Mouse (Mus musculus) hindlimb bud, embryonic 11.5 days (tissue): ENCODE results near the gene Cers6.

ENCODE experiments used
- DNase-seq: peaks from one replicate; pipeline ENCODE4 v3.0.0-alpha.2; 2012; ENCODE audit warnings: low read depth, low spot score; ENCODE audit errors: extremely low spot score

Gene Cers6

GRCm38 (mm10) chr2:68959573-68959972 is 98.3 kb downstream of the Cers6 start:
- no peak for DNase-seq

- DNase-seq: no peak
These were observed 98.8 kb downstream of the Cers6 start for GRCm38 (mm10) chr2:68960060-68960459.

DNA sequence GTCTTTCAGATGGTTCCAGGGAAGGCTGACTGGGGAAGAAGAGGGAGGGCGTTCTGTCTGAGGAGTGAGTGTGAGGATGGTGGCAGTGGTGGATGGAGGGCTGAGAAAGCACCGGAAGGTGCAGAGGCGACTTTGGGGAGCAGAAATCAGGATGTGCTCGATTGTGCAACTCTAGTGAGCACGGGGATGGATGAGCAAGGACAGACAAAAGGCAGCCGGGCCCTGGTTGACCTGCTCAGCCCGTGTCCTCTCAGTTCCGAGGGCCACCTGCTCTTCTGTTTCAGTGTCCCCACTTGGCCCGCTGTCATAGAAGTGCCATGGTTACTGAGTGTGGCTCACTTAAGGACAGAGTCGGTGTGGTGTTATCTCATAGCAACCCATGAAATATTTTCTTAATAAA is 99.4 kb downstream of the Cers6 start:
- DNase-seq: no peak

DNA sequence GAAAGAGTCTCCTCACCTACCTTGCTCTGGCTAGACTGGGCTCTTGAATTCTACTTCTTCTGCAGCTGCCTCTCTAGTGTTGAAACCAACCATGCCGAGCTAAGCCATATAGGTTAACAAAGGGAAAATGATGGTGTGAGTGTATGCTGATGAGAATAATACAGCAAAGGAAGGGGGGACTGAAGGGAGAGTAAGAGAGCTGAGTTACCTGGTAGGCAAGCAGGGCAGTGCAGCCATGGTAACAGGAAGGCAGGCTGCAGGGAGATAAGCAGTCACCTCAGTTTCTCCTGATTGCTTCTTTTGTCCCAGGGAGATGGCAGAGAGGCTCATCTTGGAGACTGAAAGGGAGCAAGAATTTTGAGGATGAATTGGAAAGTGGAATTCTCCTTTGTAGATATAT is 105.1 kb downstream of the Cers6 start:
- DNase-seq: no peak

DNA sequence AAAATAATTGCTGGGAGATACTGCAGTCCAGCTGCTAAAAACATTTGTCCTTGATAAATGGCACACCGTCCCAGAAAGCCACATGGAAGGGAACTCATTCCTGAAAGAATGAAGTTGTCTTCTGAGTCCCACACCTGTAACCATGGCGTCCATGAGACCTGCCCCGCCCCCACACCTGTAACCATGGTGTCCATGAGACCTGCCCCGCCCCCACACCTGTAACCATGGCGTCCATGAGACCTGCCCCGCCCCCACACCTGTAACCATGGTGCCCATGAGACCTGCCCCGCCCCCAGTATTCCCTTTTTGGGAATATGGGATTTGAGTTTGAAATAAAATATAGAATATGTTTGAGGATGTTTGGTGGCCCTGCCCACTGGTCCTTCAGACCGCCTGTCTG is 106.8 kb downstream of the Cers6 start:
- DNase-seq: no peak

- DNase-seq: no peak
These were observed 110.6 kb downstream of the Cers6 start for GRCm38 (mm10) chr2:68971840-68972239.

DNA sequence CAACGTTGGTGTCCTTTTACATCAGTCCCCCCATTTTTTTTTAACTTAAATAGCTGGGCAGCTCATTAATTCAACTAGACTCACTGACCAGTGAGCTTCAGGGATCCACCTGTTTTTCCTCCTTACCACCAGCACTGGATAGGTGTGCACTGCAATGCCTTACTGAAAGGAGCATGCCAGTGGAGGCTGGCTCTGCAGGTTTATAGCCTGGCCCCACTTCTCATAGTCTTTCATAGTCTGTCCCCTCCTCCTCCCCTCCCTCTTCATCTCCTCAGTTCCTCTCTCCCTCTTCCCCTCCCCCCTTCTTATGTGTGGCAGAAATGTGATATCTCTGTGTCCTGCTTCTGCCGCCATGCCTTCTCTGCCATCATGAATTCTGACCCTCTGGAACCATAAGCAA is 112.5 kb downstream of the Cers6 start:
- no peak for DNase-seq

DNA sequence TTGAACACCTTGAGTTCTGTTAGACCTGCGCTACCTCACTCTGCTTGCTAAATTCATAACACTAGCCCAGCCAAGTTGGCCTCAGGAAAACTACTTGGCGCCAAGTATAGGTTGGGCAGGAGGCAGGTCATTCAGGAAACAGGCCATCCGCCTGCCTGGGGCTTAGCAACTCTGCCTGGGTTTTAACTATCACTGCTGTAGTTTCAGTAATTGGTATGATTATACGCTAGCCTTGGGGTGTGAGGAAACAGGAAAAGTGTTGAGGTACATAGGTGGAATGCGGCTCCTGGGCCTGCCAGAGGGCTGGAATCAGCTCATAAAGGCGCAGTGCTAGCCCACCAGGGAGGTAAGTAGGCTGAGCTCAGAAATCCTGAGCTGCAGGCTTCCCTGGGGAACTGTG is 114.0 kb downstream of the Cers6 start:
- no peak for DNase-seq

DNA sequence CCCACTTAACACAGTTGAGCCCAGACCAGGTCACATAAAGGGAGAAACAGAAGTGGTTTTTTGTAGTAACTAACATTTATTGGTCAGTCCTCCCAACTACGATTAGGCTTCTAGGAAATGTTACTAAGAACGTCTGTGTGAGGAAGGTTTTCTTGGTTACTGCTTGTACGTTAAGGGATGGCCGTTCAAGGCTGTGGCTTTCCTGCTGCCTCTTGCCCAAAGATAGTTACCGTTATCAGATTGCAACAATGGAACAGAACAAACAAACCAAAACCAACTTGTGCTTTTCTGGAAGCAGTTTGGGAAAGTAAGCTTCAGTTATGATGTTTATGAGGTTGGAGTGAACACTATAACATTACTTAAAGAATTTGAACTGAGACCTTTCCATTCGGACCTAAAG is 114.5 kb downstream of the Cers6 start:
- DNase-seq: no peak

DNA sequence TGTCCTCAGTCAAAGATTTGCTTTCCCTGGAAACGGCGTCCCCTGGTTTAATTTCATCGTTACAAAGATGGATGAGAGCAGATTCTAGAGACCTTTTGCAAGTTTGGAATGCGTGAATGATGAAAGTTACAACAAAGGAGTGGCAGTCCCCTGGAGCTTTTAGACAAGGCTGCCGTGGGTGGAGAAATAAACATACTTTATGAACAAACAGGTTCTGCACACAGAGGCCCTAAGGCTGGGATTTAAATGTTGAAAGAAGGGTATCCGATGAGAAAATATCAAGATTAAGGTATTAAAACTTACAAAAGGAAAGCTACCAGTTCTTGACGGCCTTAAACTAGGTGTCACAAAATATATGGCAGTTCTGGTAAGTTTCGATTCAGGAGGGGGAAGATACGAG is 117.0 kb downstream of the Cers6 start:
- DNase-seq: no peak

DNA sequence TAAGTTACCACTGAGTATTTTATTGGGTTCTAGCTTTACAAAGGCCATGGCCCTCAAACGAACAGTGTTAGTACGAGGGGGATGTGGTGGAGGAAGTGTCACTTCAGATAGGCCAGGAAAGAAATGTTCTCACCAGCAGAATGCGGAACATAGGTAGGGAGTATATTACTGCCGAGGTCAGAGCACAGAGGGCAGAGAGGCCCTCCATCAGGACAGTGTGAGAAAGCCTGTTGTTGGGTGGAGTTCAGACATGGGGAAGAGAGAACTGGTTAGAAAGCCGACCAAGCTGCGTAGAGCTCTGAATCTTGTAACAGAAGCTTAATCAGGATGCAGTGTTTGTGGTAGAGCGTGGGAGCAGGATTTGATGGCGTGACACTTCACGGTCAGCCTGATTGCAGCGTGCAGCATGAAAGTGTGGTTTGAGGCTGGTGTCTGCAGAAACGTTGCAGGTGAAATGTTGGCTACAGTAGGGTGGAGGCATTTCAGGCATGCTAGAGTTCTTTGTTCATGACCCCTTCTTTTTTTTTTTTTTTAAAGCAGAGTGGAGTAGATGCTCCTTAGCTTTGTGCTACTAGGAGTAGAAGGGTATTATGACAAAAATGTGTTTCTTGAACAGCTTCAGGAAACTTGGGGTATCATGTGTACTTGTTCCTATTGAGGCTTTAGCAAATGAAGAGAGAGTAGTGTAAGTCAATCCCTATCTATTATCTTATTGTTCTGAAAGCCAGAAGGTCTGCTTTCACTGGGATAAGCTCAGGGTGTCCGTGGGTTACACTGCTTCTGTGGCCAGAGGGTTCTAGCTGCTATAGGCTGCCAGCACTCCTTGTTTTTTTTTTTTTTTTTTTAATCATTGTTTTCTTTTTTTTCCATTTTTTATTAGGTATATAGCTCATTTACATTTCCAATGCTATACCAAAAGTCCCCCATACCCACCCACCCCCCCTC is 117.7 kb downstream of the Cers6 start:
- DNase-seq: no peak

GRCm38 (mm10) chr2:68981302-68981701 is 120.1 kb downstream of the Cers6 start:
- DNase-seq: no peak

DNA sequence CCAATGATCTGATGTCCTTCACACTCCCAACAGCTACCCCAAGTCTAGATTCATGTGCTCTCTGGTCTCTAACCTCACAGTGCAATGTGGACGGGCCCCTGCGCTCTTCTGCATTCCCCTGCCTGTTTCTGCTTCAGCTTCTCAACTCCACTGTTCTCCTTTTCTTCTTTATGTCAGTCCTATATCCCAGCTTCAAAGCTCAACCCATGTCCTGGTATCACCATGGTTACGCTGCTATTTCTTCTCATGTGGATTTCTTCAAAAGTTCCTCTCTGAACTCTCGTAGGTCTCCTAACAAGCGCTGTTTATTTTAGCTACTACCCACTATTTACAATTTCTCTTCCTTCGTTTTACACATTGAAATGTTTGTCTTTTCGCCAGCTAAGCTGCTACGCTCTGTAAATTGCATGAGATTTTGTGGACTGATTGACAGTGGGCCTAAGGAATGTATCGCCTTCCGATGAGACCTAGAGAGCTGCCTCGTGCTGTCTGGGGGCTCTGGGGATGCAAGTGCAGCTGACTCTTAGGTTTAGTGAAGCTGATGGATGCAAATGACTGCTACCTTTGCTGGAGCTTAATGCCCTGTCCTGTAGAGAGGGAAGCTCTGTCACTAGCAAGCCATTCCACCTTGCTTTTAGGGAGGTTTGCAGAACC is 120.6 kb downstream of the Cers6 start:
- DNase-seq: no peak

GRCm38 (mm10) chr2:68982979-68983378 is 121.7 kb downstream of the Cers6 start:
- no peak for DNase-seq

GRCm38 (mm10) chr2:68983431-68983830 is 122.2 kb downstream of the Cers6 start:
- no peak for DNase-seq

GRCm38 (mm10) chr2:68989117-68989516 is 127.9 kb downstream of the Cers6 start:
- DNase-seq: no peak

DNA sequence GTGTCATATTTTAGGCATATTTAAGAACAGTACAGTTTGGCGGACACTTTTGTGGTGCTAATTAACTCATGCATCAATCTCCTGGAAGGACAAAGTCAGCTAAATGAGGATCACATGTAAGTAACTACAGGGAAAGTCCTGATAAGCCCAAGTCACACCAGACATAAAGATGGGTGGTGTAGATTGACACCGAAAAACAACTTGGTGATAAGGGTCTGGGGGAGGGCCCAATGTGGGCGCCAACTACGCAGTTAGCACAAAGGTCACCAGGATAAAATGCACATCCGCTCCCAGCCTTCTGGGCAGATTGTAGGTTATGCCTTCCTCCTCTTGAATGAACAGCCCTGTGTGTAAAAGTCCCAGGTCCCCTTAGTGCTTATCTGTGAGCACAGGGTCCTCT is 131.4 kb downstream of the Cers6 start:
- no peak for DNase-seq

- no peak for DNase-seq
These were observed 133.2 kb downstream of the Cers6 start for GRCm38 (mm10) chr2:68994441-68994840.

GRCm38 (mm10) chr2:68995723-68996122 is 134.5 kb downstream of the Cers6 start:
- DNase-seq: no peak

DNA sequence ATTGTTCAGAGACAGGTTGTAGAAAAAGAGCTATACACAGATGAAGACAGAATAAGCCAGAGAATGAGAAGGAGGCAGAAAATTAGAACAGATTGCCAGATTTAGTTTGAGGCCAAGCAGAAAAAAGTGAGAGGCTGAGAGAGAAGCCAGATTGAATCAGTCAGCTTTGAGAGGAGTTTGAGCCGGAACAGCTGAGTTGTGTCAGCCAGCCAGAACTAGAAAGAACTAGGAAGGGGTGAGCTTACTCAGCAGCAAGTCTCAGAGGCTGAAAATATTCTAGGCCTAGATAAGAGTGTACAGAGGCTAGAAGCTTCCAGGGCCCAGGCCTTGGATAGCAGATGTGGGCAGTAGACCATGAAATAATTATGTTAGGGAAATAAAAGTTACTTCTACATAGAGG is 135.0 kb downstream of the Cers6 start:
- DNase-seq: no peak

- DNase-seq: no peak
These were observed 142.8 kb downstream of the Cers6 start for GRCm38 (mm10) chr2:69004001-69004400.

DNA sequence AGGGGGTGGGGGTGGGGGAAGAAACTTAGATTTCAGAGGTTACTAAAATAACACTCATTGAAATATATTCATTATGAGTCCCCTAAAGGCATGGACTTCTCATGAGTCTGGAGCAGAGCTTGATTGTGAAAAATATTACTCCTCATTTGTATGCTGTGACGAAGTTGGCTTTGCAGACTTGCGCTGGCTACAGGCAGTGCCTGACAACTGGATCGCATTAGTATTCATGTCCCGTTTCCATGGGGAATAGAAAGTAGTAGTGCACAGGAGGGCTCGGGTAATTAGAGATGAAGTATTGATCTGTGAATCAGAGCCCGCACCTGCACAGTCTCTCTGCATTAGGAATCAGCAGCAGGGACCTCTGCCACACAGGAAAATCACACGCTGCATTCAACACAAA is 150.2 kb downstream of the Cers6 start:
- DNase-seq: no peak
